Mouse (Mus musculus) megakaryocyte, embryonic 14.5 days (primary cell): ENCODE measurements around the gene Ston1.

ENCODE experiments used
- FLI1 ChIP-seq: IDR thresholded peaks from 2 replicates; pipeline ENCODE4 v1.6.1; 2012; ENCODE audit warnings: low read length, inconsistent platforms, mixed read lengths
- GATA1 ChIP-seq: IDR thresholded peaks from 3 replicates; pipeline ENCODE4 v1.6.1; 2012; ENCODE audit warnings: mixed read lengths, low read length, inconsistent platforms, borderline replicate concordance

DNA sequence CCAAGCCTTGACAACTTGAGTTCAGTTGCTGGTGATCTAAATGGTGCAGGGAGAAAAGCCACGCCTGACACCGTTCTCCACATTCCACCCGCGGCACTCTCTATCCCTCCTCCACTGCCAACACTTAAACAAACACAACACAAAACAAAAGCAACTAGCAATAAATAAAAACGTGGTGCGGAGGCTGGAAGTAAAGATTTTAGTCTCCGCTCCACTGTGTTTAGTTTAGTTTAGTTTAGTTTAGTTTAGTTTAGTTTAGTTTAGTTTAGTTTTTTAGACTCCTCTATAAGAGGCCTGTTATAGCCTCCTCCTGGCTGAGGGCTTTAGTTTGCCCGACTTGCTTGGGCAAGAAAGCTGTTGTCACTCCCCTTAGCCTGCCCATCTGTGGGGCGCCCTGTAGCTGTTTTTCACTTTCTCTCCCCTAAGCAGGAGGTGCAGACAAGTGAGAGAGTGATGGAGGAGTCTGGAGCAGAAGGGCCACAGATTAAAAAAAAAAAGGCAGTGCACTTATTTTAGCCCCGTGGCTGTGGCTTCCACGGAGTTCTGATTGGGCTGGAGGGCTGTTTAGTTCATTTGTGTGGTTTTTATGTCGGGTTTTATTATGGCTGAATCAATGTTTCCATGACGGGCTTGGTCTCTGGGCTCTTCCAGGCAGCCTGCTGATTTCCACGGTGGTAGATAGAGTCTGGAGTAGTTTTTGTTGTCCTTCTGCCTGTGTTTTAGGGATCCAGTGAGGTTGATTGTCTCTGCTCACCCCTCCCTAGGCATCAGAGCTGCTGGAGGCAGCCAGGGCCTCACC, 1.3 kb downstream of the Ston1 start:
- TF ChIP-seq GATA1, result no peak
- no peak for TF ChIP-seq FLI1
